Mouse (Mus musculus): ENCODE results near the gene Sema7a. TPM values are rescaled to one million over a fixed set of nuclear protein-coding genes. Genes with fewer than 3 reads are reported as not detected.

Sema7a gene
- total and polyA plus RNA-seq, 2 experiments from 2014 or later = 4.0 to 62.8 TPM

DNA sequence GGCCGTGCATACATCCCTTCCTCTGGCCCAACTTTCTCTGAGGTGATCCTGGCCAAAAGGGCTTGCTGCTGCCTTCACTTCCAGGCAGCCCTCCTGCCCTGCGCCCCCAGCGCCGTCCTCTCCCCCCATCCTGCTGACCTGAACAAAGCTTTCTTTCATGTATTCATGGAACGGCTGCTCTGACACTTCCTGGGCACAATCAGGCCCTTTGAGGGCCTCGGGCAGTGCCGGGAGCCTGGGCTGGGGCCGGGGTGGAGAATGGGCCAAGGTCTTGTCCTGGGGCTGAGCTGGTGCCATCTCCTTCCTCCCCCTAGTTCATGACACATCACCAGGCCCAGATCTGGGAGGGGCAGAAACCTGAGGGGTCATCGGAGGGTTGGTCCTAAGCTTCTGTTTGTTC is 10.6 kb downstream of the Sema7a start:
- DNase-seq (ENCODE audit: low spot score) (no peak), ATAC-seq (peak; percentile 58)
- no peaks in the 10 kb centered on the region for H3K27me3 ChIP-seq (ENCODE audit: insufficient read depth, low read length)
- no peak overlapping the region for H3K4me3 ChIP-seq (ENCODE audit: low read length)
- H3K36me3 ChIP-seq (ENCODE audit: insufficient read depth, low read length) = peaks cover 3% of the 10 kb centered on the region; the same call in 1 of the 2 replicates
- H3K4me1 ChIP-seq (ENCODE audit: insufficient read depth, low read length) = peaks cover 41% of the 10 kb centered on the region
- H3K9me3 ChIP-seq (ENCODE audit: low read length) = no peaks in the 10 kb centered on the region
- 0 out of 2 replicates have a peak overlapping the region, but pooled peaks have one; percentile 26 for H3K27ac ChIP-seq
- 31% methylated on average over 9 of the region's 9 CpGs for WGBS
- H3K9ac ChIP-seq (replicated peaks; ENCODE audit: low read length) = peak overlapping the region; percentile 28; the same call in 1 of the 2 replicates
- no peak for TF ChIP-seq CTCF (IDR thresholded peaks at IDR 0.05; ENCODE audit: low read depth)
- H3K4me2 ChIP-seq (ENCODE audit: low read depth, low read length) = peak overlapping the region; percentile 27; the same call in 1 of the 2 replicates

DNA sequence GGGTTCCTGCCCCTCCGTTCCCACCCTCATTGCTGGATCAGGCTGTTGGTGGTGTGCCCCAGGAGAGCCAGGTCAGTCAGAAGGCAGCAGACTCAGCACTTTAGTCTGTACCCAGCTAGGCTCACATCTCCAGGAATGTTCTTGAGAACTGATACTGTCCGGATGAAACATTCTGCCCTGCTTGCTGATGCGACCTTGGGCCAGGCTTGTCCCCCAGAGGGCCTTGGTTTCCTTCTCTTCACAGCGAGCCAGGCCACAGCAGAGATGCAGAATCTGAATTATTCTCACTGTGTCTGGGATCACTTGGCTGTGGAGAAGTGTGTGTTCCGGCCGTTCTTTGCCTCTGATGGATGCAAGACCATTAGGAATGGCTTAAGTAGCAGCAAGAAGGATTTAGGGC is 12.1 kb downstream of the Sema7a start:
- WGBS = 59% methylated on average over 6 of the region's 6 CpGs
- Histone ChIP-seq H3K36me3 (ENCODE audit: insufficient read depth, low read length) (peaks cover 12% of the 10 kb centered on the region), H3K4me2 (ENCODE audit: low read depth, low read length) (no peak overlapping the region), H3K27ac (no peak overlapping the region), H3K4me1 (ENCODE audit: insufficient read depth, low read length) (peaks cover 34% of the 10 kb centered on the region), H3K4me3 (ENCODE audit: low read length) (no peak overlapping the region), H3K9ac (replicated peaks; ENCODE audit: low read length) (no peak overlapping the region), H3K27me3 (ENCODE audit: insufficient read depth, low read length) (no peaks in the 10 kb centered on the region), H3K9me3 (ENCODE audit: low read length) (no peaks in the 10 kb centered on the region)
- DNase-seq (ENCODE audit: low spot score) (no peak), ATAC-seq (no peak)
- no peak for TF ChIP-seq CTCF (IDR thresholded peaks at IDR 0.05; ENCODE audit: low read depth)

DNA sequence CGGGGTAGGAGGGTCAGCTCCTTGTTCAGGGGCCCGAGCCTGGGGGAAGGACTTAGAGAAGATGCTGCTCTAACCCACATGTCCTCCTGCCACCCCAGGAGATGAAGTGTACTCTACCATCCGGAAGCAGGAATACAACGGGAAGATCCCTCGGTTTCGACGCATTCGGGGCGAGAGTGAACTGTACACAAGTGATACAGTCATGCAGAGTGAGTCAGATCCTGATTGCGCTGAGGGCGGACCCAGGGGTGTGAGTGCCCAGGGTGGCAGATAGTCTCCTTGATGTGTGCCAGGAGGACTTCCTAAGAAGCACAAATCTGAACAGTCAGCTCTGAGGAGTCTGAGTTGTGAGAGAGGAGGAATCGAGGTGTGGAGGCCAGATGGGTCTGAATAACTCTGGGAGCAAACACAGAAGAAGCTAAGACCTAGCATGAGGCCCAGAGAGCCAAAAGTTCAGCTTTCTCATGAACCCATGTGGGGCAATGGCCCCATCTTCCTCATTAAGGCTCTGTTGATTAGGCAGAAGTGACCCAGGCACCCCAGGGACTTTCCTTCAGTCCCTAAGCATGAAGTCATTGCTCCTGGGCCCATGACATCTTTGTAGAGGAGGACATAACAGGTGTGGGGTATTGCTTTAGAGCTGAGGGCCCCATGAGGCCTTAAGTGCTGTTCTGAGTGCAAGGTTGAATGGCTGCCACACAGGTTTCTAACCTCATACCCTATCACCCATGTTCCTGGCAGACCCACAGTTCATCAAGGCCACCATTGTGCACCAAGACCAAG is 15.2 kb downstream of the Sema7a start:
- Histone ChIP-seq H3K9ac (replicated peaks; ENCODE audit: low read length) (no peak overlapping the region), H3K4me2 (ENCODE audit: low read depth, low read length) (no peak overlapping the region), H3K27ac (no peak overlapping the region), H3K9me3 (ENCODE audit: low read length) (no peaks in the 10 kb centered on the region), H3K4me3 (ENCODE audit: low read length) (no peak overlapping the region), H3K27me3 (ENCODE audit: insufficient read depth, low read length) (no peaks in the 10 kb centered on the region), H3K4me1 (ENCODE audit: insufficient read depth, low read length) (peaks cover 17% of the 10 kb centered on the region; the same call in 1 of the 2 replicates), H3K36me3 (ENCODE audit: insufficient read depth, low read length) (peaks cover 25% of the 10 kb centered on the region)
- ATAC-seq (no peak), DNase-seq (ENCODE audit: low spot score) (no peak)
- WGBS = 87% methylated on average over 12 of the region's 12 CpGs
- TF ChIP-seq CTCF (IDR thresholded peaks at IDR 0.05; ENCODE audit: low read depth) = no peak

DNA sequence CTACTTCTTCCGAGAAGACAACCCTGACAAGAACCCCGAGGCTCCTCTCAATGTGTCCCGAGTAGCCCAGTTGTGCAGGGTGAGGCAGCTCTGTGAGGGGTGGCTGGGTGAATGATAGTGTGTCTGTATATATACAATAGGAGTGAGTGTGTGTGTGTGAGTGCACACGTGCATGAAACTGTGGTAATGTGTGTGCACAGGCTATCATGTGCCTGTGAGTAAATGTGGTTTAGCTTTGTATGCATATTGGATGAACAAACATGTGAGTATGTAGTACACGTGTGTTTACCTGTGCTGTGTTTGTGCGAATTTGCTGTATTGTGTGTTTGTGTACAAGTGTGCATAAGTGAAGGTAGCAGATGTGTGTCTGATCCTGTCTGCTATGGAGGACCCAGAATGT is 15.9 kb downstream of the Sema7a start:
- Histone ChIP-seq H3K4me1 (ENCODE audit: insufficient read depth, low read length) (peaks cover 13% of the 10 kb centered on the region; the same call in 1 of the 2 replicates), H3K9me3 (ENCODE audit: low read length) (no peaks in the 10 kb centered on the region), H3K27ac (no peak overlapping the region), H3K36me3 (ENCODE audit: insufficient read depth, low read length) (peaks cover 31% of the 10 kb centered on the region), H3K27me3 (ENCODE audit: insufficient read depth, low read length) (no peaks in the 10 kb centered on the region), H3K9ac (replicated peaks; ENCODE audit: low read length) (no peak overlapping the region), H3K4me2 (ENCODE audit: low read depth, low read length) (no peak overlapping the region), H3K4me3 (ENCODE audit: low read length) (no peak overlapping the region)
- ATAC-seq = no peak
- no peak for TF ChIP-seq CTCF (IDR thresholded peaks at IDR 0.05; ENCODE audit: low read depth)
- WGBS = 88% methylated on average over 6 of the region's 6 CpGs
- DNase-seq (ENCODE audit: low spot score) = no peak

DNA sequence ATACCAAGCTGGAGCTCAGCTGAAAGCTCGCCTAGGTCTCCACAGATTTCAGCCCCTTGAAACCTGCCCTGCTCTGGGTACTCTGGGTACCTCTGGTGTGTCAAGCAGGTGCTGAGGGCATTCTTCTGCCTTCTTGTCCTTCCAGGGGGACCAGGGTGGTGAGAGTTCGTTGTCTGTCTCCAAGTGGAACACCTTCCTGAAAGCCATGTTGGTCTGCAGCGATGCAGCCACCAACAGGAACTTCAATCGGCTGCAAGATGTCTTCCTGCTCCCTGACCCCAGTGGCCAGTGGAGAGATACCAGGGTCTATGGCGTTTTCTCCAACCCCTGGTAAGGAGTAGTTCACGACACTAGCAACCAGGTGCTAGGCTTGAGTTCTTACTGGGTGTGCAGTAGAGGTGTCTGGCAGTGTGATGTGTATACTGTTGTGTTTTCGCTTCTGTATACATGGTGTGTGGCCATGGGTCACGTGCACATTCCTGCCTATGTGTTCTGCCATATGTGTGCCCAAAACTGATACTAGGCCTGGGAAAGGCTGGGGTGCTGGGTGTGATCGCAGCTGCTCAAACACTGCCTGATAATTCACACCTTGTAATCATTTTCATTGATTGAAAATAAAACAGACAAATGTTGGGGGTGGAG is 16.4 kb downstream of the Sema7a start:
- Histone ChIP-seq H3K36me3 (ENCODE audit: insufficient read depth, low read length) (peaks cover 36% of the 10 kb centered on the region), H3K27me3 (ENCODE audit: insufficient read depth, low read length) (no peaks in the 10 kb centered on the region), H3K9me3 (ENCODE audit: low read length) (no peaks in the 10 kb centered on the region), H3K4me3 (ENCODE audit: low read length) (no peak overlapping the region), H3K9ac (replicated peaks; ENCODE audit: low read length) (no peak overlapping the region), H3K27ac (no peak overlapping the region), H3K4me1 (ENCODE audit: insufficient read depth, low read length) (peaks cover 7% of the 10 kb centered on the region; the same call in 1 of the 2 replicates), H3K4me2 (ENCODE audit: low read depth, low read length) (no peak overlapping the region)
- WGBS = 89% methylated on average over 9 of the region's 9 CpGs
- TF ChIP-seq CTCF (IDR thresholded peaks at IDR 0.05; ENCODE audit: low read depth) = no peak
- no peak for ATAC-seq
- no peak for DNase-seq (ENCODE audit: low spot score)

DNA sequence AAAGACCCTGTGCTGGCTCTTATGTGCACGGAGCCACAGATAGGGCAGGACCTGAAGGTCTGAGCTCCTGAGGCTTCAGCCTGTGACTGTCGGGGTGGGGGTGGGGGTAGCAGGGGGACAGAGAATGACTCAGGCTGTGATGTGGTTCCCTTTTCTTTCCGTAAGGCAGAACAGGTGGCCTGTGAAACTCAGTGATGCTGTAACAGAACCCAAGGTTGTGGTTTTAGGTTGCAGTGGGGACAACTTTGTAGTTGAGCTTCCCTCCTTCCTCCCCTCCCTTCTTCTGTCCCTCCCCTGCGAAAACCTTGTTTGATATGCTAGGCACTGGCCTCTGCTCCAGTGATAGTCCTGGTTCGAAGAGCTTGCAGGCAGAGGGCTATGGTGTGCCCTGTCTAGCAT is 16.9 kb downstream of the Sema7a start:
- H3K27ac ChIP-seq = no peak overlapping the region
- no peak for DNase-seq (ENCODE audit: low spot score)
- H3K9ac ChIP-seq (replicated peaks; ENCODE audit: low read length) = no peak overlapping the region
- no peak overlapping the region for H3K4me2 ChIP-seq (ENCODE audit: low read depth, low read length)
- peaks cover 7% of the 10 kb centered on the region; the same call in 1 of the 2 replicates for H3K4me1 ChIP-seq (ENCODE audit: insufficient read depth, low read length)
- no peak for ATAC-seq
- peaks cover 42% of the 10 kb centered on the region for H3K36me3 ChIP-seq (ENCODE audit: insufficient read depth, low read length)
- H3K9me3 ChIP-seq (ENCODE audit: low read length) = no peaks in the 10 kb centered on the region
- TF ChIP-seq CTCF (IDR thresholded peaks at IDR 0.05; ENCODE audit: low read depth) = no peak
- H3K27me3 ChIP-seq (ENCODE audit: insufficient read depth, low read length) = no peaks in the 10 kb centered on the region
- 88% methylated on average over 5 of the region's 5 CpGs for WGBS
- no peak overlapping the region for H3K4me3 ChIP-seq (ENCODE audit: low read length)
